Mouse (Mus musculus): ENCODE results near the gene H2-T23.
"Not testable (repeated sequence)": the region's sequence is repeated elsewhere in the genome, so short reads cannot be mapped to it uniquely, and the experiment has no call there.

The H2-T23 gene

GRCm38 (mm10) chr17:36032351-36032875, at the start of gene H2-T23:
Gene H2-T23 (minus strand): TSS chr17:36032855.
- in situ Hi-C loops (cut with MboI, MseI), result loop anchor here (5.0 kb wide), 2 partner anchors 35 to 80 kb away; no protein-coding TSS in a partner anchor

- in situ Hi-C loops (cut with MboI, MseI), result loop anchor here (5.0 kb wide), 1 partner anchor 35 kb away; no protein-coding TSS in a partner anchor
Observed at GRCm38 (mm10) chr17:36081901-36082300, 49.2 kb upstream of the H2-T23 start.

GRCm38 (mm10) chr17:36060829-36061228, 28.2 kb upstream of the H2-T23 start:
- in situ Hi-C loops (cut with MboI, MseI), result no loop called here

GRCm38 (mm10) chr17:36058362-36058761, 25.7 kb upstream of the H2-T23 start, which contains the start of gene Gm11127:
Gene Gm11127 (minus strand): TSS chr17:36058371.
- in situ Hi-C loops (cut with MboI, MseI), result not testable (repeated sequence)

- in situ Hi-C loops (cut with MboI, MseI), result not testable (repeated sequence)
Observed at GRCm38 (mm10) chr17:36057927-36058326, 25.3 kb upstream of the H2-T23 start.

- in situ Hi-C loops (cut with MboI, MseI), result no loop called here
Observed at GRCm38 (mm10) chr17:36043286-36043685, 10.6 kb upstream of the H2-T23 start.

GRCm38 (mm10) chr17:36042610-36043169, 10.0 kb upstream of the H2-T23 start, which contains the start of the genes H2-T22 and Gm6034:
Gene H2-T22 (minus strand): TSS chr17:36042747.
Gene Gm6034 (plus strand): TSS chr17:36042961.
- in situ Hi-C loops (cut with MboI, MseI), result not testable (repeated sequence)

GRCm38 (mm10) chr17:36042055-36042454, 9.4 kb upstream of the H2-T23 start:
- in situ Hi-C loops (cut with MboI, MseI), result not testable (repeated sequence)

- in situ Hi-C loops (cut with MboI, MseI), result not testable (repeated sequence)
Observed at GRCm38 (mm10) chr17:36040604-36041003, 7.9 kb upstream of the H2-T23 start.

- in situ Hi-C loops (cut with MboI, MseI), result not testable (repeated sequence)
Observed at GRCm38 (mm10) chr17:36036126-36036525, 3.5 kb upstream of the H2-T23 start.

GRCm38 (mm10) chr17:36035010-36035638, 2.5 kb upstream of the H2-T23 start:
- in situ Hi-C loops (cut with MboI, MseI), result not testable (repeated sequence)

GRCm38 (mm10) chr17:36034524-36034923, 1.9 kb upstream of the H2-T23 start:
- in situ Hi-C loops (cut with MboI, MseI), result loop anchor here (5.0 kb wide), 2 partner anchors 37 to 78 kb away; no protein-coding TSS in a partner anchor

- in situ Hi-C loops (cut with MboI, MseI), result loop anchor here (5.0 kb wide), 2 partner anchors 34 to 81 kb away; no protein-coding TSS in a partner anchor
Observed at GRCm38 (mm10) chr17:36031583-36032331, 898 bp downstream of the H2-T23 start.

- in situ Hi-C loops (cut with MboI, MseI), result loop anchor here (5.0 kb wide), 2 partner anchors 34 to 81 kb away; no protein-coding TSS in a partner anchor
Observed at GRCm38 (mm10) chr17:36030703-36031582, 1.7 kb downstream of the H2-T23 start.

GRCm38 (mm10) chr17:36030046-36030702, 2.5 kb downstream of the H2-T23 start:
- in situ Hi-C loops (cut with MboI, MseI), result loop anchor here (5.0 kb wide), 2 partner anchors 33 to 82 kb away; no protein-coding TSS in a partner anchor

GRCm38 (mm10) chr17:36028879-36029619, 3.6 kb downstream of the H2-T23 start:
- in situ Hi-C loops (cut with MboI, MseI), result no loop called here

- in situ Hi-C loops (cut with MboI, MseI), result no loop called here
Observed at GRCm38 (mm10) chr17:36027663-36028062, 5.0 kb downstream of the H2-T23 start.

- in situ Hi-C loops (cut with MboI, MseI), result no loop called here
Observed at GRCm38 (mm10) chr17:36025901-36026300, 6.8 kb downstream of the H2-T23 start.

GRCm38 (mm10) chr17:36025197-36025596, 7.5 kb downstream of the H2-T23 start:
- in situ Hi-C loops (cut with MboI, MseI), result no loop called here
